Mouse (Mus musculus) bone marrow macrophage, adult 2 months (primary cell): ENCODE measurements around the gene Zdhhc19.

Source experiments
- CTCF ChIP-seq: IDR thresholded peaks from 2 replicates; pipeline ENCODE4 v1.5.1; 2012; ENCODE audit warnings: low read depth, mild to moderate bottlenecking, low read length, moderate library complexity
- POLR2A ChIP-seq: IDR thresholded peaks from 2 replicates; pipeline ENCODE4 v1.6.1; 2012; ENCODE audit warnings: mild to moderate bottlenecking, low read depth, low read length, borderline replicate concordance

DNA sequence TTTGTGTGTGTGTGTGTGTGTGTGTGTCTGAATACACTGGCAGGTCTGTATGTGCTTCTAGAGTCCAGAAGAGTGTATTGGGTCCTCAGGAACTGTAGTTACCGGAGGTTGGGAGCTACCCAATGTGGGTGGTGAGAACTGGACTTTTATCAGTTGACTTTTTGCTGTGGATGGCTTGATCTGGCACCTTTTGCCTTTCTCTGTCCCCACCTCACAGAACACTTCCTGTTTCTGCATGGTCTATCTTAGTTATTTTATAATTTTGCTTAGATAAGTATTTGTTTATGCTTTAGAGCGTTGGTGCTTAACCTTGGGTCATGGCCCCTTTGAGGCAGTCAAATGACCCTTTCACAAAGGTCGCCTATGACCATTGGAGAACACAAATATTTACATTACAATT is 47.4 kb downstream of the Zdhhc19 start:
- TF ChIP-seq CTCF, result no peak
- TF ChIP-seq POLR2A, result no peak
